Mouse (Mus musculus) spleen, postnatal 10 days (tissue): ENCODE measurements around the gene Dnttip2.
"Not testable (repeated sequence)": the region's sequence is repeated elsewhere in the genome, so short reads cannot be mapped to it uniquely, and the experiment has no call there.

Experiments
- DNase-seq, 2 experiments: peaks; one replicate each; pipeline ENCODE4 v3.0.0; 2021 to 2022; ENCODE audit warnings: low spot score in 2 of 2

The Dnttip2 gene

DNA sequence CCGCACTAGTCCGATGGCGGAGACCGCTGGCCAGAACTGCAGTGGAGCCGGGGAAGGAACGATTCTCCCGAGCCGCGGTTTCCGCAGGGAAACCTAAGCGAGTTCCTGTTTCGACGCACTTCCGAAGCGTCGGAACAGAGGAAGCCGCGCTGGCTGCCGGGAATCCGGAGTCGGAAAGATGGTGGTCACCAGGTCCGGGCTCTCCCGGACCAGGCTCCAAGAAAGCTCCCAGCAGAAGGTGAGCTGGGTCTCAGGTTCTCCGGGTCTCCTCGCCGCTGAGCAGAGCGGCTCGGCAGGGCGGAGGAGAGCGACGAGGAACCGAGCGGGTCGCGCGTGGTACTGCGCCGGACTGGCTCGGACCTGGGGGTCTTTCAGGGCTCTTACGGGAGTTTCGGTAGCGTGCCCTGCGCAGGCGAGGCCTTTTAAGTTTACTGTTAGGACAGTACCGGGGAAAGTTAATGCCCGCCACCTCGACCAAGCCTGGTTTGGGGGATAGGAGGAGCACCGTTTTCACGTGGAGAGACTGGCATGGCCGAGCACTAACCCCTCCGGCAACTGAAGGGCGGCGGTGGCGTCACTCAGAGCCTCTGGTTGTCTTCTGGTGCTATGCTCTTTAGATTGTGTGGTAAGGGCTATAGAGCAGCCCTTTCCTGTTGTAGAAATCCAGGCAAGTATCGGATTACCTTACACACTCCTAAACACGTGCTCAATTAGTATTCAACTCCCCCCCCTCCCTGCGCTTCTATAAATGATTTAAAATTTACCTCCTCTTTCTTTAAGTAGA lies at the start of gene Dnttip2:
TSS of gene Dnttip2 (plus strand) at position 148 of the 784 bp plus-strand sequence.
- peak; percentile 73 to 90 for DNase-seq

DNA sequence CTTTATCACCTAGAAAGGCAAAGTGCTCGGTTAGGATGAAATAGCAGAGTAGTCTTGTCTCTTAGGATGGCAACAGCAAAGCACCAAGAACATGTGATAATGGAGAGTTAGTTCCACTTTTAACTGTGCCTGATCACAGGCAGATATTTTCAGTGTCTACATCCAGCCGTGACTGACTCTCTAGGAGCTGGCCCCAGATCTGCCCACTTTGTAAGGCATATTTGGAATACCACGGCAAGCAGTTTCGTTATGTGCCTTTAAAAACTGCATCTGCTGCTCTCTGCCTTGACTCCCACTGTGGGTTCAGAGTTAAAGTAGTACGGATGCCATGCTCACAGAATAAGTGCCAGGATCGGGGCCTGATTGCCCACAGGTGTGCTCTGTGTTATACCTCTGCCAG lies 47.2 kb upstream of the Dnttip2 start:
- not testable (repeated sequence) for DNase-seq

DNA sequence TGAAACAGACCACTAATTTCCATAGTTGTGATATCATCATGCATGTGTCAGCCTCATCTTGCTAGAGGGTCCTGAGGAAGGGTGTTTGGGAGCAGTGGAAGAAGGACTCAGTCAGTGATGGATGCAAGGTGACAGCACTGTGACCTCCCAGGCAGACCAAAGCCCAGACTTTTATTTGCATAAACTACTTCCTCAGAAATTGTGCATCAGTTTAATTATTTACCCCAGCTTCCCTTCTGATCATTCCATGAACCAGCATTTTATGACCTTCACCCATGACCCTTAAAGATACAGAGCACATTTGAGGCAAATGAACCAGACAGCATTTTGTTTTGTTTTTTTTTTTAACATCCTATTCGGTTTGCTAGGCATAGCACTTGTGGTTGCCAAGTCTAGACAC lies 38.4 kb upstream of the Dnttip2 start:
- no peak for DNase-seq

DNA sequence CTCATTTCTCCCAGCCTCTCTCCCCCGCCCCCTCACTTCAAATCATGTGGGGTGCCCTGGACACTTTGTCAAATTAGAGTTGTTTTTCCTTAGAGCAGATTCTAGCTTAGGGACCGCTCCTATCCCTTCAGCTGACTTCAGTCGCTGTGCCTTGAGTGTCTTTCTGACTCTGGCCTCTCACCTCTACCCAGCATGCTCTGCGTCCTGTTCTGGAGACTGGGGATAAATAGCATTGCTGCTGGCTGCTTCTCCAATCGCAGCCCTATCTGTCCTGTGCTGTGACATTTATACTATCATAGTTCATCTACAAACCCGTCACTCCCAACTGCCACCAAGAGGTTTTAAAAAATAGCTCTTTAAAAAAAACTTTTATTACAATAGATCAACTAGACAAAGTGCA lies 31.3 kb upstream of the Dnttip2 start:
- DNase-seq, result peak in 1 of 2 experiments; percentile 49

DNA sequence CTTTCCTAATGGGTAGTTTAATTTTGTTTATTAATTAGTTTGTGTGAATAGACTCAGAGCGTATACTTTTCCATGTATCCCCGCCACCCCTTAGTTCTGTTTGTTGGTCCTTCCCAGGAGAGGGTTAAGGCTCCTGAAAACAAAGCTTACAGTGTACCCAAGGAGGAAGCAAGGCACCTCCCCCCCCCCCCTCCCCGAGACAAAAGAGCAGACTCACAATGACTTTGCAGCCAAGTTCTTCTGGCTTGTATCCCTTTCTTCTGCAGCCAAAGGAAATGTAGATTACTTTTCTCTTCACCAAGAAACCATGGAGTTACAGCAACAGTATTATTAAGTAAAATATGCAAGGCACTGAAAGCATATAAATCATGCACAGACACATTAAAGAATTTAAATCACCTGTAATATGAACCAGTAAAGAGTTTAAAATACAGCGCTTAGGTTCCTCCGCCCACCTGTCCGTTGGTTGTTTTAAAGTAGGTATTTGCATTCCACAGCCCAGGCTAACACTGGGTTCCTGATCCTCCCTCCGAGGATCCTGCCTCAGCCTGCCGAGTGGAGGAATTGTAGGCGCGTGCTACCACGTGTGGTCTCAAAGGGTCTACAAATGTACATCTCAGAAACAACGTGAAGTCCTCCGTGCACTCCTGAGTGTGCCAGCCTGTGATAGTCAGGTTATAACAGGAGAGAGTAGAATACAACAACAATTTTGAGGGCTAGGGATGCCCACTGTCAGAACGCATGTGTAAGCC lies 30.6 kb upstream of the Dnttip2 start:
- DNase-seq, result no peak

DNA sequence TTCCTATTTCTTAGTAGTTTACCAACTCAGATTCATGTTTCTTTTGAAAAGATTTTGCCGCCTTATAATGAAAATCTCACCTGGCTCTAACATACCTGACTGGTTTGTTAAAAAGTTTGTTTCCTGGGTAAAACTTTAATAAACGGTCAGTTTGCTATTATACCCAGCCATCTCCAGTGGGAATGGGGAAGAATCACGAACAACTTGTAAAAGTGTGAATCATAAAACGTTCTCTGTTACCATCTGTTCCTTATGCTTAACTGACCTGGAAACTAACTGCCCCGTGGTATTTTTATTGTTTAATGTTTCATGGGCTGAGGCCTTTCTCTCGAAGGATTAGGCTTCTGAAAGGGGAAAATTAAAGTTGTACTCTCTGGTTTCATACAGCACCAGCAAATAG lies 29.4 kb upstream of the Dnttip2 start:
- DNase-seq, result no peak

DNA sequence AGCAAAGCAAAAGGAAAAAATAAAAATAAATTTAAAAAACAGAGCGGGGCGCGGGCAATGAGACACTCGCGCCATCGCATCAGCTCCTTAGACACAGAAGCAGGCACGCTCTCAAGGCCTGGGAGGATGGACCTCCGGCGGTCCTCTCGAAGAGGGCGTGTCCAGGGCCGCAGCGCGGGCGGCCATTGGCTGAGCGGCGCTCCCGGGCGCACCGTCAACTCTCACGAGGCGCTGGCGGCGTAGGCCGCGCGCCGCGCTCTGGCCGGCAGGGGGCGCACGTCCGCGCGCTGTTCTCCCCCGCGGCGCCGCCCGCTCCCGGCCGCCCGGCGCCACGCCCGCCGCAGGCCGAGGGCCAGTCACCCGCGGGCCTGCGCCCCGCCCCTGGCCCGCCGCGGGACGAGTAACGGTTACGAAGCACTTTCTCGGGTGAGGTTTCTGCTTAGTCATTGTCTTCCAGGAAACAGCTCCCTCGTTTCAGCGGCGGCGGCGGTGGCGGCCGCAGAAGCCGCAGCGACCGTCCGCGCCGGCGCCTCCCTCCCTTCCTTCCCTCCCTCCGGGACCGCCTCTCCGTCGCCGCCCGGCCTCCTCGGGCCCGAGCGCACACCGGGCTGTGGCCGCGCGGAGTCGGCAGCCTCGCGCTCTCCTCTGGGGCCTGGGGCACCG lies 28.8 kb upstream of the Dnttip2 start, which contains the start of gene Gclm:
TSS of gene Gclm (plus strand) at position 343 of the 663 bp plus-strand sequence.
- peak; percentile 87 to 95 for DNase-seq

DNA sequence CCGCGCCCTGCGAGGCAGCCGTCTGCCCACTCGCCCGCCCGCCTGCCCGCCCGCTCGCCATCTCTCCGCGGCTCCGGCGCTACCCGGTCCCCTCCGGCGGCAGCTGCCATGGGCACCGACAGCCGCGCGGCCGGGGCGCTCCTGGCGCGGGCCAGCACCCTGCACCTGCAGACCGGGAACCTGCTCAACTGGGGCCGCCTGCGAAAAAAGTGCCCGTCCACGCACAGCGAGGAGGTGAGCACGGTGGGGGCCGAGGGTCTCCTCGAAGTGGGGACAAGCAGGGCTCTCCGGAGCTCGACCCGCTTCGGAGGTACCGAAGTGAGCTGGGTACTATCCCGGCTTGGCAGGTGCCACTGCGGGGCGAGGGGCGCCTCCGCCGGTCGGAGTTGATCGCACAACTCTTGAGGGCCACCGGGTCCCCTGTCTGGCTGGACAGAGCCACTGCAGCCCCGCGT lies 28.3 kb upstream of the Dnttip2 start:
- peak; percentile 73 to 78 for DNase-seq

DNA sequence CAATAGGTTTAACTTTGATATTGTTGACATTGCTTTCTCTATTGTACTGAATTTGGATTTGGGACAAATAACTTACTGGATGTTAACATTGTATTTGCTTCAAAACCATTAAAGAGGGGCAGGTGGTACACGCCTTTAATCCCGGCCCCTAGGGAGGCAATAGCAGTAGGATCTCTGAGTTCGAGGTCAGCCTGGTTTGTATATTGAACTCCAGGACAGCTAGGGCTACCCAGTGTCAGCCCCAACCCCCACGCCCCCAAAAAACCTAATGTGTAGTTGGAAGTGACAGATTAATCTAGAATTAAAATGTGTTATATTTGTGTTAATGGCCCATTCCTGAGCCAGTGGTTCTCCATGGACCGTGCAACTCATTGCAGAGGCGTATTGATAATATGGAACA lies 27.8 kb upstream of the Dnttip2 start:
- DNase-seq, result peak; percentile 43 to 48

DNA sequence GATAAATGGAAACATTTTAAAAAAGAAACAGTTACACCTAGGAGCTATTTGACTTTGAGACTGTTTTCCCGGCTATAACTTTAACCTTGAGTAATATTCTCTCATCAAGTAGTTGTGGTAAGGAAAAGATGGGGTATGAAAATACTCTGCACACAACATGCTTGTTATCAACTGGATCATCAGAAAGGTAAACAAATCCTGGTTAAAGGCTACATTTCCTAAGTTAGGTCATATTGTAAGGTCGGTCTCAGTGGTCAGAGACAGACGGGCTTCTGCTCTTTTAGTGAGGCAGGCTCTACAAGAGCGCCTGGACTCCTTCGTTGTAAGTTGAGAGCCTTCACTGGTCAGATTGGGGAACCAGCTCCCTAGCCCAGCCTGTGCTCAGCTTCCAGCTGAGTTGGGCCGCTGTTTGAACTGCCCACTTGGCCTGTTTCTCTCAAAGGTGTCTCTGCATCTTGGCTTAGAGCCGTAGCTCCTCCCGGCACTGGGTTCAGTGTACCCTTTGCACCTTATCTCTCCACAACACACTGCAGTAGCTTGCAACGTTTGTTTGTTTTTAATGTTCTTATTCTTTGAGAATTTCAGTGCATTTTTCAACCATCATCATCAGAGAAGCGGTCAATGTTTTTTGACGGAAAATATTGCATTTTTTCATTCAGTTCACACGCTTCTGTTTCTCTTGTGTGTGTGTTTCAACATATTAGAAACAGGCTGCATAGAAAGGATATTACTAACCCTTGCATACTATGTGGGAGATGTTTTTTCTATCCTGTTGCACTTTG lies 27.0 kb upstream of the Dnttip2 start:
- DNase-seq, result peak; percentile 49 to 63

DNA sequence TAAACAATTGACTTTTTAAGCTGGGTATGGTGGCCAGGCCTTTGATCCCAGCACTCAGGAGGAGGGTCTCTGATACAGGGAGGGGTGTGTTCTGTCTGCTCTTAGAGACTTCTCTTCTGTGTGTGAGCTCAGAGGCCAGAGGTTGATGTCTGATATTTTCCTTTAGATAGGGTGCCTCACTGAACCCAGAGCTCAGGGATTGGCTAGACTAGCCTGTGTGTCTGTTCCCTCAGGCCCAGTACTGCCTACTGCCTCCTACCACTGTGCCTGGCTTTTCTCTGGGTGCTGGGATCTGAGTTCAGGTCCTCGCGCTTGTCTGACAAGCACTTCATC lies 26.5 kb upstream of the Dnttip2 start:
- DNase-seq, result peak in 1 of 2 experiments; percentile 23

DNA sequence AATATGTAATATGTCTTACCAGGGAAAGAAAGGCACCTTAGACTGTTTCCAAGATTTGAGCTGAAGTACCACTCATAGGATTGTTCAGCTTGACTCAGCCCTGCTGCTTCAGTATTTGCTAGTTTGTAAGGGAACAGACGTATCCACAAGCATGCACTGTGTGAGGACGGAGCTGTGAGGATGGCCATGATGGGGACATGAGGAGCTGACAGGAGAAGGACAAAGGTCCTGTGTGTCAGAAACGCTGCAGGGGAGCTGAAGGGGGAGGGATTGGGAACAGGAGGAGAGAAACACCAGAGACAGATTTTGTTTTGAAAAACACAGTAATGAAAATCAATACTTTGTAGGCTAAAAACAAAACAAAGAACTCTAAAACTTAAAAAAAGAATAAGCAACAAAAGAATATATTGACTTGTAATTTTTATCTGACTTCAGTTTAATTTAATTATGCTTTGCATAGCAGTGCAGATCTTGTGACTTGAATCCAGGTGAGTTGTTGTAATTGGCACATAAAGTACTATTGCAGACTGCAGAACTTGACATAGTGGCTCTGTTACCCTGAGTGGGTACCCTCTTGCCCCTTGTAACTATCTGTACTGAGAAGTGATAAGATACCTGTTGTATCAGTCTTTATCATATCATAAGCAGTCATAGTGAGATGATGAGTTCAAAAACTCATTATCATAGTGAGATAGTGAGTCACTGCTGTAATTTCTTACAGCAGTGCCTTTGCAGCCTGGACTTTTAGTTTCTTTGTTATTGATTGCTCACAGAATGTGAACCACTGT lies 21.5 kb upstream of the Dnttip2 start:
- DNase-seq, result no peak

DNA sequence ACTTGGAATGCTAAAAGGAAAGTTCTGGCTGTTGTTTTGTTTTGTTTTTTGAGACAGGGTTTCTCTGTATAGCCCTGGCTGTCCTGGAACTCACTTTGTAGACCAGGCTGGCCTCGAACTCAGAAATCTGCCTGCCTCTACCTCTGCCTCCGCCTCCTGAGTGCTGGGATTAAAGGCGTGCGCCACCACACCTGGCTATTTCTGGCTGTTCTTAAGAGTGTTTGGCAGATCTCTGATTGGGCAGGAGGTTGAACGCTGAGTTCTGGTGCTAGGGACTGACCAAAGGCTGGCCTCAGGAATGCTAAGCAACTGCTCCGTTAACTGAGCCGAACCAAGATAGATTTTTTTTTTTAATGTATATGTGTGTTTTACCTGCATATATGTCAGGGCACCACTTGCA lies 20.1 kb upstream of the Dnttip2 start:
- DNase-seq, result not testable (repeated sequence)

DNA sequence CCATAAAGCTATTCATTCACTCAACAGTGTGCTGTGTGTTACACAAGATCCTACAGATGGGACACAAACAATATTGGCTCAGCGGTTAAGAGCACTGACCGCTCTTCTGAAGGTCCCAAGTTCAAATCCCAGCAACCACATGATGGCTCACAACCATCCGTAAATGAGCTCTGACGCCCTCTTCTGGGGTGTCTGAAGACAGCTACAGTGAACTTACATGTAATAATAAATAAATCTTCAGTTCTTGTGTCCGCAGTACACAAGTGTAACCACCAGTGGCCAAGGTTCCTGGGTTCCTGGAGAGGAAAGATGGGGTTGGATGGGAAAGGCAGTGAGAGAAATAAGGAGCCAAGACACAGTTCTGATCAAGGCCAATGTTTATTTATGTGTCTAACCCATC lies 4.2 kb upstream of the Dnttip2 start:
- DNase-seq, result peak in 1 of 2 experiments; percentile 49

DNA sequence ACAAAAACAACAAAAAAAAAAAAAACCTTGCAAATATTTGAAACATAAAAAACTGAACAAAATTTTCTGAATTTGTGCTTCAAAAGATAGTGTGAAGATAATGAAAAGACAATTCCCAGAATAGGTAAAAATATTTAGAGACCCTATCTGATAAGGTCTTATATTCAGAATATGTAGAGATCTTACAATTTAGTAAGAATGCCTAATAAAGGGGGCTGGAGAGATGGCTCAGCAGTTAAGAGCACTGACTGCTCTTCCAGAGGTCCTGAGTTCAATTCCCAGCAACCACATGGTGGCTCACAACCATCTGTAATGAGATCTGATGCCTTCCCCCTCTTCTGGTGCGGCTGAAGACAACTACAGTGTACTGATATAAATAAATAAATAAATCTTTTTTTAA lies 1.6 kb upstream of the Dnttip2 start:
- not testable (repeated sequence) for DNase-seq

DNA sequence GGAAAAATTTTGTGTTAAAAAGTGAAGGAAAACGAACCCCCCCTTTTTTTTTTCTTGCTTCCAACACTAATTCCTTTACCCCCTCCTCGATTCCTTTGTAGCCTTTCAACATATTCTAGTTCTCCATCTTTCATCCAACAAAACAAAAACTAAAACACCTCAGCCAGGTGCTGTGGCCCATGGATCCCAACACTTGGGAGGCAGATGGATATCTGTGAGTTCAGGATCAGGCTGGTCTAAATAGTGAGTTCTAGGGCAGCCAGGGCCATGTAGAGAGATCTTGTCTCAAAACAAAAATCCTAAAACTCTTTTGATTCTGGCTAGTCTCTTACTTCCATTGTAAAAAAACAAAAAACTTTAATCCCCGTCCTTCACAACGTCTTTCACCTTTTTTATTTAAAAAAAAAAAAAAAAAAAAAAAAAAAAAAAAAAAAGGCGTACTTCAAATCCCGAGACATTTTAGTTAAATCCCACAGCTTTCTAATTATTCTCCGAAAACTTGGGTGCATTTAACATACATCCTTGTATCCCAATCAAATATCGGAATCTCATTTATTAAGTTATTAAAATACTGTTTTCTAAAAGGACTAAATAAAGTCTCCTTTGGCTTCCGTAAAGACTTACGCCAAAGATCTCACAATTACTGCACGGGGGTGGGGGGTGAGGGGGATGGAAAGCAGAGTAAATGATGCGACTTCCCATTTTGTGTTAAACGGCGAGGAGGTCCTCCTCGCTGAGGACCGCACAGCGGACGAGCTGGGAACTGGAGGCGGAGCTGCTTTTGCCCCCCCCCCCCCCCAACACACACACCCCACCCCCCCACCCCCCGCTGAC lies 564 bp upstream of the Dnttip2 start:
- no peak for DNase-seq

DNA sequence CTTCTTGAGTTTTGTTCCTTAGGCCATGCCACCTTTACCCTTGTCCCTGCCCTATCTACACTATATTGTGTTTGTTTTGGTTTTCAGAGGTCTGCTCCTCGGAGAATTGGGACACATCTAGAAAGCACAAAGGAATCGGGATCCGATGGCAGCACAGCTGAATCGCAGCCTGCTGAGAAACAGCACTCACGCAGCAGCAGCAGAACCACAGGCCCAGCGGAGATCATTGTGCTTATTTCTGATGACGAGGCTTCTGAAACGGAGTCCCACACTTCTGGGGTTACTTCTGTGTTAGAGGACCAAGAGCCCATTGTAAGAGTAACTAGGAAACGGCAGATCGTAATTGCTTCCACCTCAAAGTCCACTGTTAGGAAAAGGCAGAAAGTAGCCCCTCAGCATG lies 923 bp downstream of the Dnttip2 start:
- no peak for DNase-seq

DNA sequence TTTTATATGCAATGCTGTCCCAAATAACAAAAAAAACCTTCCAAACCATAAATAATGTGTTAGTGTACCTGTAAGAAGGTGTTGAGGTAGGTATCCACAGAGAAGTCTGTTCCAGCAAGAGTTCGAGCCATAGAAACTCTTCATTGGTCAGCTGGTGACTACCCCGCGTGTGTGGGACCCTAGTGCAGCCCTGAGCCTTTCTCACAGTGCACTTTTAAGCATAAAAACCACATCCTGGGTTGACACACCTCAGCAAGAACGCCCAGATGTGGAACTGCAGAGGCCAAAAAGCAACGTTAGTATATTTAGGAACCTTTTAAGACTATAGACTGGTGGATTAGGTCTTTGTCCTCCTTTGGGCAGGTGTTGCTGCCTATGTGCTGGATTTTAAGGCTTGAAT lies 13.0 kb downstream of the Dnttip2 start:
- no peak for DNase-seq

DNA sequence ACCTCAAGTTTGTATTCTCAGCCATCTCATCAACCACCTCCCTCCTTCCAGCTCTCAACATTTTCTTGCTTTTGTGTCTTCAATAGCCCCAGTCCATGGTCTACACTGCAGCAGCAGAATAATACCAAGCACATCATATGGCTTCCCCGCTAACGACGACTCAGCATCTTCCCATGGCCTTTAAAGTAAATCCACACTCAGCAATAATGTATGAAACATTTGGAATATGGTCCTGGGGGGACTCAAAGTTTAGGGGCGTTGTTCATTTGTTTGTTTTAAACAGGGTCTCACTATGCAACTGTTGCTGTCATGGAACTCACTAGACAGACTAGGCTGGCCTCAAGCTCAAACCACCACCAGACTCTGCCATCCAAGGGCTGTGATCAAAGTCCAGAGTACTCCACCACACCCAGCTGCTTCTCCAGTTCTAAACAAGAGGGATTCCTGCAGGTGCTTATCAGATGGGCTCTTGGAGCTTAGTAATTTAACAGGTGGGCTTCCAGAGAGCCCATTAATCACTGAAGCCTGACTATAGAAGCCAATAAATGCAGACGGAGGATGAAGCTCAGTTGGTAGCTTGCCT lies 14.5 kb downstream of the Dnttip2 start:
- DNase-seq, result no peak

DNA sequence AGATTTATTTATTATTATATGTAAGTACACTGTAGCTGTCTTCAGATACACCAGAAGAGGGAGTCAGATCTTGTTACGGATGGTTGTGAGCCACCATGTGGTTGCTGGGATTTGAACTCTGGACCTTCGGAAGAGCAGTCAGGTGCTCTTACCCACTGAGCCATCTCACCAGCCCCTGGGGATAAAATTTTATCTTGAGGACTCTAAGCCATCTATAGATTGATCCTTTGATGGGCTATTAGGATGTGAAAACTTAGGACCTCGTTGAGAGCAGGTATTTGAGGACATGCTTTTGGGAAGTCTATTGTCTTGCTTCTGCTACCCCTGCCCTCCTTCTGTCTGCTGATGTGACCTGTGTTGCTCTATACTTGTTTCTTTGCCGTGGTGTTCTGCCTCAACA lies 15.2 kb downstream of the Dnttip2 start:
- not testable (repeated sequence) for DNase-seq
